Mouse (Mus musculus) Muller cell, postnatal 12 days (primary cell): Measurements from ENCODE around the gene Slit2.

Source experiments
- DNase-seq: peaks from one replicate; pipeline ENCODE4 v3.0.0-alpha.2; 2015; ENCODE audit errors: inconsistent ontology term

The Slit2 gene

GRCm38 (mm10) chr5:48225500-48225899, 242.6 kb downstream of the Slit2 start:
- DNase-seq = no peak

- DNase-seq = no peak
These were observed 247.6 kb downstream of the Slit2 start for GRCm38 (mm10) chr5:48230430-48231080.

GRCm38 (mm10) chr5:48234728-48235127, 251.8 kb downstream of the Slit2 start:
- DNase-seq = peak; percentile 9

- no peak for DNase-seq
These were observed 252.3 kb downstream of the Slit2 start for GRCm38 (mm10) chr5:48235270-48235669.

- peak; percentile 46 for DNase-seq
These were observed 257.8 kb downstream of the Slit2 start for GRCm38 (mm10) chr5:48240751-48241150.

- DNase-seq = no peak
These were observed 265.4 kb downstream of the Slit2 start for GRCm38 (mm10) chr5:48248327-48248726.

- DNase-seq = no peak
These were observed 294.6 kb downstream of the Slit2 start for GRCm38 (mm10) chr5:48277561-48277960.

GRCm38 (mm10) chr5:48301186-48301585, 318.2 kb downstream of the Slit2 start:
- no peak for DNase-seq

GRCm38 (mm10) chr5:48315057-48315602, 332.2 kb downstream of the Slit2 start:
- no peak for DNase-seq

GRCm38 (mm10) chr5:48320597-48320996, 337.7 kb downstream of the Slit2 start:
- DNase-seq = no peak

- no peak for DNase-seq
These were observed 343.3 kb downstream of the Slit2 start for GRCm38 (mm10) chr5:48326221-48326620.

- DNase-seq = no peak
These were observed 344.7 kb downstream of the Slit2 start, which contains the start of gene 5730480H06Rik for GRCm38 (mm10) chr5:48327652-48328051. 5730480H06Rik (plus strand) TSS chr5:48327952.

- DNase-seq = no peak
These were observed 346.8 kb downstream of the Slit2 start for GRCm38 (mm10) chr5:48329751-48330150.

- DNase-seq = no peak
These were observed 347.9 kb downstream of the Slit2 start for GRCm38 (mm10) chr5:48330817-48331216.

- DNase-seq = peak; percentile 53
These were observed 348.5 kb downstream of the Slit2 start for GRCm38 (mm10) chr5:48331441-48331840.

GRCm38 (mm10) chr5:48333407-48333806, 350.5 kb downstream of the Slit2 start:
- DNase-seq = no peak

GRCm38 (mm10) chr5:48333884-48334513, 351.1 kb downstream of the Slit2 start:
- DNase-seq = no peak

- DNase-seq = no peak
These were observed 358.0 kb downstream of the Slit2 start for GRCm38 (mm10) chr5:48340808-48341433.

- DNase-seq = peak; percentile 25
These were observed 362.4 kb downstream of the Slit2 start for GRCm38 (mm10) chr5:48345095-48345982.

- no peak for DNase-seq
These were observed 363.2 kb downstream of the Slit2 start for GRCm38 (mm10) chr5:48345983-48346648.

- no peak for DNase-seq
These were observed 366.4 kb downstream of the Slit2 start for GRCm38 (mm10) chr5:48349309-48349708.
